Mouse (Mus musculus) layer of hippocampus, postnatal 14 days (tissue): Measurements from ENCODE around the gene Rgs14. TPM values are rescaled to one million over a fixed set of nuclear protein-coding genes. Genes with fewer than 3 reads are reported as not detected.

Experiments
- DNase-seq, 2 experiments: peaks; one replicate each; pipeline ENCODE4 v3.0.0; 2021 to 2022; ENCODE audit warnings: low spot score in 2 of 2, mixed read lengths in 1 of 2
- total RNA-seq, 2 experiments: library from RNA; stranded (reverse); gene quantifications; 2 replicates each; pipeline ENCODE4 v1.2.3; 2021

Gene Rgs14
- total RNA-seq, 2 experiments from 2014 or later, result 58.6 to 63.4 TPM

DNA sequence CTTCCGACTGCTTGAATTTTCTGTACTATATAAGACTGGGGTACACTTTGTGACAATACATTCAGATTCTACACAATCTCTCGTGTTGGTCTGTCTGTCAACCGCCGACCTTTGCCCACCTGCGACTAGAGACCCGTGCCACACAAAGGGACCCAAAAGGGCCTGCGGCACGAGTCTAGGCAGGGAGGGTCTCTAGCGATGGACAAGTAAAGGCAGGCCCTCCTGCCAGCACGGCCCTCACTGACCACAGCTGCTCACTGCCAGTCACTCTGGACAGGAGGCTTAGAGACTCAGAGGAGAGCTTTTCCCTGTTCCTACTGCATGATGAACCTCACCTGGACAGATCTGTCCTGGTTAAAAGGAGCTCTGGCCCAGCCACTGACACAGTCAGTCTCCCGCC lies 27.1 kb upstream of the Rgs14 start:
- DNase-seq, result no peak

DNA sequence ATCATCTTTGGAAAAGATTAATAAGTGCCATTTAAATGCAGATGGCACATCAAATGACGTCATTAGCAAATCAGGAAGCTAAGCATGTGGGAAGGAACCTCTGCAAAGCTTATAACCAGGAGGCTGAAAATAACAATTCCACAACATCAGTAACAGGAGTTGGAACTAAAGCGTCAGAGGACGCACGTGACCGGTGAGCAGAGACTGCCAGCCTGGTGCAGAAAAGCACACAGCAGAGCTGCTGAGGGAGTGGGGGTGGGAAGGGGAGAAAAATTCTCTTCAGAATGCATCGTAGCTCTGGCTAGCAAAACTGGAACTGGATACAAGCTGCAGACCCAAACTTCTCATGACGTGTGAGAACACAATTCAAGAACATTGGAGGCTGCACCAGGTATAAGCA lies 25.2 kb upstream of the Rgs14 start:
- peak in 1 of 2 experiments; percentile 49 for DNase-seq

DNA sequence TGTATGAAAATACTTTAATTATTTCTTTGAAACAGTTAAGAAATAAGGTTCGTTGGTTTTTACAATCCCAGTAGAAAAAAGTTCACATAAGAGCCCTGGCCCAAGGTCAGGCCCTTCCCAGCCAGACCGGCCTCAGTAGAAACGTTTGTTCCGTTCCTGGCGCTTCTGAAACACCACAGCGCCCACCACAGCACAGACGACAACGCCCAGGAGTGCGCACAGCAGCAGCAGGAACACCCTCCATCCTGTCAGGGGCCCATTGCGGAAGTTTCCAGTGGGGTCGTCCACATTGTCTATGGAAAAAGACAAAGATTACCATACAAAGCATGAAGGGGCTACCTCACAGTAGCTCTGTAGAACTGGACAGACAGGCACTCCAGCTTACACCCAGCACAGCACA lies 22.8 kb upstream of the Rgs14 start:
- no peak for DNase-seq

DNA sequence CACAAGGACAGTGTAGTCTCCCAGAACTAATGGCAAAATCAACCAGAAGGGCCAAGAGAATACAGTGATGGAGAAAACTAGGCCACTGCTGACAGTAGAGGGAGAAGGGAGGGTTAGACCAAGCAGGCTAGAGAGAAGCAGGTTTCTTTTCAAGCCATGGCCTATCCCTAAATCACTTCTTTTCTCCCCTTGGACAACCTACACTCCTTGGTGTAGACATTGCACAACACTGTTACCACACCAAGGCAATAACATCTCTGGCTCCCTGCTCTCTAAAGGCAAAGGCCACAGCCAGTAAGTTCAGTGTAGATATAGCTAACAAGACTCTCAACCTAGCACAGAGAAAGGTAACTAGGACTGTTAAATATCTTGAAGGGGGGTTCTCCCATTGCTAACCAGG lies 8.4 kb upstream of the Rgs14 start:
- no peak for DNase-seq

DNA sequence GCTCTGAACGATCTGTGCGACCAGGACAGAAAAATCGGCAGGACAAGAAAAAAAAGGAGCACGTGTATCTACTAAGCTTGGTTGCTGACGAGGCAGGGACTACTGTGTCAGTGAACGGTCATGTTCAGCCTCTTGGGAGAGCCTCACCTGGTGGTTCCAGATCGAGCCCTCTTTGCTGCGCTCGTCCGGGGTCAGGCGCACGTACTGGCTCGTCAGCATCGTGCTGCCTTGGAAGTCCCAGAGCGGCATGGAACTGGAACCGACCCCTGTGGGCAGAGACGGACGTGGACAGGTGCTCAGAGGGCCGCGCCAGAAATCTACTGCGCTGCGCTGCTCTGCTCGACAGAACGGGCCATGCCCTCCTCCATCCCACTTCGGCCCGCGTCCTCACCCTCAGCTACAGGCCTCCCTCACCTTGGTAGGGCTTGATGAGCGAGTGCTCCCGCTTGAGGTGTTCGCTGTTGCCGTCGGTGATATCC lies 7.5 kb upstream of the Rgs14 start:
- DNase-seq, result peak in 1 of 2 experiments; percentile 29

DNA sequence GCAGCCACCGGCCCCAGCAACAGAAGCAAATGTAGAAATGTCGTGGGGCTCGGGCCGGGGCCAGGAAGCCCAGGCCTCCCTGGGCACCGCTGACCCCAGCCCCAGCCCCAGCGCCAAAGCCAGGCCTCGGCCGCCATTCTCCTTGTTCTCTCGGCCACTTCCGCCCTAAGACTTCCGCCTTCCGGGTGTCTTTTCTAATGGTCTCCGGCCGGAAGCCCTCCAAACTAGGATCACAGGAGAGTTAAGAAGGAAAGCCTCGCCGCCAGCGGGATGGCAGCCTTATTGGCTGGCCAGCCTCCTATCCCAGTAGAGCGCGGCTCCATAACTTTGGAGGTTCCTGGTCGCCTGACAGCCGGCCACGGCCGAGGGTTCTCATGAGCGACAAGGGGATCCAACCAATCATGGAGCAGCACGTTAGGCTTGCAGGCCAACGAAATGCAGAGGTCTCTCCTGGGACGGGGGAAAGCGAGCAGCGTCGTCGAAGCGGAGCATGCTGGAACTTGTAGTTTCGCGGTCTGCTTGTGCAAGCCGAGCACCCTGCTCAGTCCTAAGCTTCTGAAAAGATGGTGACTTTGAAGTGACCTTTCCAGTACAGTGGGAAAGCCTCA lies 7.0 kb upstream of the Rgs14 start, which contains the start of gene Lman2:
Gene Lman2 (minus strand): TSS at position 331 of the 608 bp plus-strand sequence.
- DNase-seq, result peak; percentile 97 to 99

DNA sequence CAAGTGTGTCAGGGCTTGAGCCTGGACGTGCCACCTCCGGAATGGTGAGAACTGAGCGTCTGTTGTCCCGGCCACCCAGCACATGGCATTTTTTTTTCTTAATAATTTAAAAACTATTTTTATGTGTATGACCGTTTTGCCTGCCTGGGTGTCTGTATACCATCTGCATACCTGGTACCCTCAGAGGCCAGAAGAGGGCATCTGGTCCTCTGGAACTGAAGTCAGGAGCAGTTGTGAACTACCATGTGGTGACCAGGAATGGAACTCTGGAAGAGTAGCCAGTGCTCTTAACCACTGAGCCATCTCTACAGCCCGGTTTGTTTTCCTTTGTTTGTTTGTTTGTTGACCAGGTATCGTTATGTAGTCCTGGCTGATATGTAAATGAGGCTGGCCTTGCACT lies 1.1 kb upstream of the Rgs14 start:
- DNase-seq, result no peak

DNA sequence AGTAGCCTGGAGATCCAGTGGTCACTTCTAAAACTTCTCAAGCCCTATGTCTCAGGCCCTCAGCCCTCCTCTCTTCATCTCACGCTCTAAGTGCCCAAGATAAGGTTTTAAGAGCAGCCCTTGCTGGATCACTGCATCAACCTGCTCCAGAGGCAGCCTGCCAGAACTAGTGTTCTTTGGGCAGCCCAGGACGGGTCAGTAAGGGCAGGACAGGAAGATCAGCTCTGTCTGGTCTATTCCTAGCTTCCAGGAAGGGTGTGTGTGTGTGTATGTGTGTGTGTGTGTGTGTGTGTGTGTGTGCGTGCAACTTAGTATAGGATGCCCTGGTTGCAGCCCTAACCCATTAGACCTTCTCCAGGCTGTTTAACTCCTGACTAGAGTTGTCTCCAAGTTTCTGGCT lies 702 bp downstream of the Rgs14 start:
- DNase-seq, result no peak

DNA sequence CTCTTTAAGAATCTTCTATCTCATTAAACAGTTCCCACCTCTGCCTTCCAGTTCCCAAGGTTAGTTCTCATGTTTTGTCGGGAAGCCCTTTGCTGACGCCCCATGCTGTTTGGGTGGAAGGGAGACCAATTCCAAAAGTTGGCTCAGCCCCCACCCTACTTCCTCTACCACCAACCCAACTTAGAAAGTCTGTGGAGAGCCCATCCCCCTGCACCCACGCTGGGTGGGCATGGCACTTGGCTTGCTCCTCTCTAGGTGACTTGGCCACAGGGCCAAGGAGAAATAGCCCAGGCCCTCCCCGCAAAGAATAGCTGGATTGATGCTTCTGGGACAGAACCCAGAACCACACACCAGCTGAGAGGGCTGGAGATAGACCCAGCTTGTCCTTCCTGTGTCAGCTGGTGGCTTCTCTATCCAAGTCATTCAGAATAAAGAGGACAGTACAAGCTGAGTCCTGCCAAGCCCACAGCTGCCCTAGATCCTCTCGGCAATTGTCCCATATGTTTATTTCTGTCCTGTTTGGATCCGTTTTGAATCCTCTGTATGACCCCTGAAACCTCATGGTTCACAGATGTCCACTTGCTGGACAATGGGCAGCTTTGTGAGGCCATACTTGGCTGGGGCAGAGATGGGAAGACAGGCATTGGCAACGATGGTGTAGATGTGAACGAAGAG lies 1.6 kb downstream of the Rgs14 start:
- DNase-seq, result peak; percentile 28 to 42

DNA sequence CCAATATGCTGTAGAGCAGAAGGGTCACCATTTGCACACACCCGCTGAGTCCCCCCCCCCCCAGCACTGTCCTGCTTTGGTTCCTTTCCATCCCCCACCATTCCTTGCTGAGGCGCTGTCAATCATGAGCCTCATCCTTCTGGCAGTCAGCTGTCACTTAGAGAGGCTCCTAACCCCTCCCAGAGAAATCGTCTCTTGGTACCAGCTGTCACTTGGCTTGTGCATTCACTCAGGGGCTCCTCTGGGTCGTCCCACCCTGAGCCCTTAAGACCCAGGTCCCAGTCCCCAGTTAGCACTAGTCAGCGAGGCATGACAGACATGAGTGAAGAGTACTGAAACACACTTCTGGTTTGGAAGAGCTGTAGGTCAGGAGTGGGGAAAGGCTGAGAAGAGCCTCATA lies 2.2 kb downstream of the Rgs14 start:
- DNase-seq, result no peak

DNA sequence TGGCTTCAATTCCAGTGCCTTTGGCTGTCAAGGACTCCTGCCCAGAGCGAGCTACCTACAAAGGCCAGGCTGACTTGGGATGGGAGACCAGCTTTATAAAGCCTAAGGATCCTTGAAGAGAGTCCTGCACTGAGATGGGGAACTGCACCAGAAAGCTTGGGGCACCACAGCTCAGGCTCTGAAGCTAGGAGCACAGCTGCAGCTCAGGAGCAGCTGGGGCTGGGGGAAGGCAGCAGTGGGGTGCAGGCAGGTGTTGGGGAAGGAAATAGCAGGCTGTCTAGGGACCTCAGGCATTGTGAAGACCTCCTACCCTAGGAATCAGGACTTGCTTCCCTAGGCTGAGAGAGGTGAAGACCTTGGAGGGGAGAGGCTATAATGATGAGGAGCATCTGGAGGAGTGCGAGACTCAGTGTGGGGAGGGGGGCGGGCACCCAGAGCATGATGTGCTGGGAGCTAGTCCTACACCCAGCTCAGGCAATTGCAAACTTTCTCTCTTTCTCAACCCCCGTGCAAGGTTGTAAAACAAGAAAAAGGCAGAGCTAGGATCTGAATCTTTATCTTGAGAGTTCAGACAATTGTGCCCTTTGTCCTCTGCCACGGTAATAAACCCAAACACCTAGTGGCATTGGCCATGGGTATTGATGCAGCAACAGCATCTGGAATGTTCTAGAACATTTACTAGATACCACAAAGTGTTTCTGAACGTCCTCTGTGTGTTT lies 4.8 kb downstream of the Rgs14 start:
- no peak for DNase-seq

DNA sequence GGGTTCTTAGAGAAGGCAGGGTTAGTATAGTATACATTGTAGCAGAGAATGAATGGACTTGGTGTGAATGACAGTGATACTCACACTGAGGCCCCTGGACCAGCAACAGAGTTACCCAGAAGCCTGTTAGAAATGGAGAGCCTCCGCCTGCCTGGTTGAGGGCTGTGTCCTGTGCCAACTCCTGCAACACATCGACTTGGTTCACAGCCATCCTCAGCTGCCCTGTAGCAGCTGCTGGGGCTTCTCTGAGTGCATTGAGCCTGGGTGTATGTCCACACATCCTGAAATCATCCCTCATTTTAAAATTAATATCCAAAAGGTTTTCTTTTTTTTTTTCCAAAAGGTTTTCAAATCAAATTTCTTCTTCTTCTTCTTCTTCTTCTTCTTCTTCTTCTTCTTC lies 6.3 kb downstream of the Rgs14 start:
- DNase-seq, result no peak

DNA sequence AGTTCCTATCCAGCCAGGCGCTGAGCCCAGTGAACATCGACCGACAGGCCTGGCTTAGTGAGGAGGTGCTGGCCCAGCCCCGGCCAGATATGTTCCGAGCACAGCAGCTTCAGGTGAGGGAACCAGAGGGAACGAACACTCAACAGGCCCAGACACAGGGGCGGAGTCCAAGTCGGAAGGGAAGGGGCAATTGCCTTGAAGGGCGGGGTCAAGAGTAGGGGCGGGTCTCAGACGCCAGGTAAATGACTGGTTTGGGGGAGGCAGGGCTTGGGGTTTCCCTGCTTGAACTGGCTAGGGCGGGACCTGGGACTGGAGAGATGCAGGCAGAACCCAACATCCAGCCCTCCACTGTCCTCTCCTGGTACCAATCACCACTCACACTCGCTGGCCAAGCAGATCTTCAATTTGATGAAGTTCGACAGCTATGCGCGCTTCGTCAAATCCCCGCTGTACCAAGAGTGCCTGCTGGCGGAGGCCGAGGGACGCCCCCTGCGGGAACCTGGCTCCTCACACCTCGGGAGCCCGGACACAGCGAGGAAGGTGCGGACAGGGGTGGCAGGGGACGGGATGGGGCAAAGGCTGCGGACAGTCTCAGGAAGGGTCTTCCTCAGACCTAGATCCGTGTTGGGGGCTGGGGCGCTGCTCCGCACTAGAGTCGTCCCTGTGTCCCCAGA lies 9.5 kb downstream of the Rgs14 start:
- DNase-seq, result no peak

DNA sequence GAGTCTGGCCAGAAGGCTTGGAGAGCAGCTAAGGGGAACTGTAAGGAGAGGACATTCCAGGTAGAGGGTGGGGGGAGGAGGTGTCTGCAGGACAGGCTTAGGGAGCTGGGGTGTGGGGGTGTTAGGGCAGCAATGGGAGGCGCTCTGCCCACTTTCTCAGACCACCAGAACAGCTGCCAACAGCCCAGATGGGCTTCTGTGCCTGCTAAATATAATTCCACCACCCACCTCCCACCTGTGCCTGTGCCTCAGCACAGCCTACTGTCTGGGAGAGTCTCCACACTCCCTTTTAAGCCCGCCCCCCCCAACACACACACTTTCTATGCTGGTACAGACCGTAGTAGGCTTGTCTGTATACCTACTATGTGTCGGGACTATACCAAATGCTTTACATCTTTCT lies 12.3 kb downstream of the Rgs14 start:
- DNase-seq, result peak; percentile 47 to 69

DNA sequence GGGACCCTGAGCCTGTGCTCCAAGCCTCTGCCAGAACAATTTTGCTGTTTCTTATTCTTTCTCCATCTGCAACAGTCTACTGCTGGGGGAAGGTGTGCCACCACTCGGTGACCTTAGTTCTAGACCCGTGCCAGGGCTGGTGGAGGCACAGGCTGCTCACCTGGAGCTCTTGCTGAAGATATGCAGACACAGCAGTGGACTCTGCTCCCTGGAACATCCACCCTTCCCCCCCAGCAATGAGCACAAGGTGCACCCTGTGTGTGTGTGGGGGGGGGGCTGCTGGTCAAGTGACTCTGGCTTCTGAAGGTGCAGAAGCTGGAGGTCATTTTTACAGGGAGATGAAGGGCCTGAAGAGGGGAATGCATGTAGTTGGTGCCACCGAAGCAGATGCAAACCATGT lies 21.1 kb downstream of the Rgs14 start:
- DNase-seq, result no peak

DNA sequence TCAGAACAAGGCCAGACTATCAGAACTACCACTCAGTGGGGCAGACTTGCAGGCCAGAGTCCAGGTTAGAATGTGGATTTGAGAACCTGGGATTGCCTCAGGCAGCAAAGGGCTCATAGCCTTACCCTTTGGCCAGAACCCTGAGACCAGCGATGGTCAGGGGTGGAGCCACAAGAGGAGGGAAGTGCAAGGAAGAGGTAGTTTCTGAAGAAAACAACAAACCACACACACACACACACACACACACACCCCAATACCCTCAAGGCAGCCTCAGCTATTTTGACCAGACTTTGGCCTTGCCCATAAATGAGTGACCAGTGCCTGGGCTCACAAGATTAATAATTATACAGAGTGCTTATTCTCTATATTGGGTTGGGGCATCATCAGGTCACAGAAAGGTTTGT lies 22.1 kb downstream of the Rgs14 start:
- no peak for DNase-seq

DNA sequence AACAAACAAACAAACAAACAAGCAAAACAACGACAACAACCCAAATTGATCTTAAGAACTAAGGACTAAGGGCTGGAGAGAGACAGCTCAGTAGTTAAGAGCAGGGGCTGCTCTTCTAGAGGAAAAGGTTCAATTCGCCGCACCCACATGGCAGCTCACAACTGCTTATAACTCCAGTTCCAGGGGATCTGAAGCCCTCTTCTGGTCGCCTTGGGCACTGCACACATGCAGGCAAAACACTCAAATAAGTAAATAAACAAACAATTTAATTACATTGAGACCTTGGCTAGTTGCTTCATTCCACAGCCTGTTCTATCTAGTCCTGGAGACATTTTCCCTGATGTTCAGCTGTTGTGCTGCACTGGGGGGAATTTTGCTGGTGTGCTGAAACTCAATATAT lies 23.4 kb downstream of the Rgs14 start:
- no peak for DNase-seq

DNA sequence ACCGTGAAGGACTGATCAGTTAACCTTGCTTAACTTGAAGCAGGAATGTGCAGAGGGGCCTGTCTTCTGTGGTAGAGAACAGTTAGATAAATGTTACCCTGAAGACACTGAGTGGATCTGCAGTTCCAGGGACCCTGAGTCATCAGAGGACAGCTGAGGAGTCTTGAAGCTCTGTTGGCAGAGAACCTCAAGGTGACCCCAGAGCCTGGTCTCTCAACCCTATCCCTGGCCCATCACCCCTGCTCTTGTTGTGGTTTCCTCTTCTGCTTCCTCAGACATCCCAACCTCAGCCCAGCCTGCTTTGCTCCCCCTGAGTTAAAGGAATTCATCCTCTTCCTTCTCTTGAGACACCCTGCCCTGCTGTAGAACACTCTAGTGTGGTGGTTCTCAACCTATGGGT lies 28.6 kb downstream of the Rgs14 start, which contains the start of gene Slc34a1:
Gene Slc34a1 (plus strand): TSS at position 100 of the 400 bp plus-strand sequence.
- no peak for DNase-seq

DNA sequence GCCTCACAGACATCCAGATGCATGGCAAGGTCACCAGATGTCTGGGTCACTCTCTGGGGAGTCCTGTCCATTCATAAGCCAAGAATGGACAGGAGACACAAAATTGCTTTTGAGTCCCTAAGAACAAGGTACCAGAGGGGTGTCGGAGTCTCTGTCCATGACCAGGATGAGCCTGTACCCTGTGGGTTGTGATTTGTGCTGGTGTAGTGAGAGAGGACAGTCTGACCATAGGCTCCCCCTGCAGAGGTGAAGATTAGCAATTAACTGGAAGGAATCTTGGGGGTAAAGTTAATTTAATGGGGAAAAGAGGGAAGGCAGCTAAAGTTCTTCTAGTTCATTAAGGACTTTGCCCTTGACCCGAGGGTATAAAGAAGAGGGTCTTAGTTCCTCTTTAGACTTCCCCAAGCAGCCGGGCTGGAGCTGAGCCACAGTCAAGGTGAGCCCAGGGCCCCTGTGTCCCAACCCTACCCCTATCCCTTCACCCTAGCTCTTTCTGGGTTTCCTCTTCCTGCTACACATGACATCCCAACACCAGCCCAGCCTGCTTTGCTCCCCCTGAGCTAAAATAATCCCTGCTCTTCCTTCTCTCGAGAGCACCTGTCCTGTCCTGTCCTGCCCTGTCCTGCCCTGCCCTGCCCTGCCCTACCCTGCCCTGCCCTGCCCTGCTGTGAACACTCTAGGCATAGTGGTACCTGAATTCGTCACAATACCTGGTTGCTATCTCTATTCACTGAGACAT lies 29.9 kb downstream of the Rgs14 start:
- no peak for DNase-seq

DNA sequence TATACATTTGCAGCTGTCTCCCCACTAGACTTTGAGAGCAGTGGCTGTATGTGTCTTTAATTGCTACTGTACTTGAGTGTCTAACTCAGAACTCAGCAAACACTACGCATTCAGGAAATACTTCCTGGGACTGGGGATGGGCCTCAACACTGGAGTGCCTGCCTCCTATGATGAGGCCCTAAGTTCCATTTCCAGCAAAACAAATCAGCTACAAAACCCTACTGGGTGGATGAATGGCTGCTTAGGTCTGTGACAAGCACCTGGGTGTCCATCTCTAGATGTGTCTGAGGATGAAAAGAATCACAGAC lies 30.5 kb downstream of the Rgs14 start:
- DNase-seq, result no peak

DNA sequence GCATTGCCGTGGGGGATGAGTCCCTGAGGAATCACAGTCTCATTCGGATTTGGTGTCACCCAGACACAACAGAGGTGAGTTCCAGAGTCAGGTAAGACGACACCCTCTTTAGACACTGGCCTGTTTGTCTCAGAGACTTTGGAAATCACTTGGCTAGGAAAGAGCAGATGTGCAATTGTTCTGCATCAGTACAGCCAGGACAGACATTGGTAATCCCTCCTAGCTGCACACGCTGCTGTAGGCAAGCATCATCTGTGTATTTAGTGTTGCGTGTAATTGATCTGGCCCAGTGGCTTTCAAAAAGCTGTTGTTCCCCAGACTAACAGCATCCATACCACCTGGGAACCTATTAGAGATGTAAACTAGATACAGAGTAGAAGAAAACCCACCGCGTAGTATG lies 33.7 kb downstream of the Rgs14 start:
- no peak for DNase-seq
